In the genomic region with DNA sequence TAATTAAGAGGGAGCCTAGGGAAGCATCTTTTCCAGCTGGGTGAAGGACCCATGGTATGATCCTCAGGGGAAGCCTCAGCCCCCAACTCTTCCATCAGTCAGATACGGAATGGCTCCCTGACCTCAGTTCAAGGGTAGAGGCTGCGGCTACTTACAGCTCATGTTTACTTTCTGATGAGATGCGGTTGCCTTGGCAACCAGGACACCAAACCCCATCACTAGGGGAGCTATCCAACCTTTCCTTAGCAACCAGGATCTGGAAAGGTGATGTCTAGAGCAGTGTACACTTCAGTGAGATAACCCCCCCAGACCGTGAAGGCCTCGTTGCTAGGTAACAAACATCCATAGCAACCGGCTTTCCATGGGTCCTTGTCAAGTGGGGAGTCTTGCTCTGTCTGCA, we compare ENCODE assay signal across 8 mouse cellular contexts. TPM values are rescaled to one million over a fixed set of nuclear protein-coding genes. Genes with fewer than 3 reads are reported as not detected.
DNase-seq lines count a peak whose midpoint lies in the region; ATAC-seq and TF ChIP-seq lines count a peak whose summit lies in the region.

No protein-coding gene starts in this region.

- no peak for ATAC-seq in granulocyte monocyte progenitor cell, adult 5-6 weeks (replicated peaks; ENCODE audit: poor library complexity, severe bottlenecking)
- no peak for ATAC-seq in lung, postnatal 0 days

- H3K4me3 ChIP-seq in heart, embryonic 10.5 days: 0 out of 2 replicates have a peak overlapping the region, but pooled peaks have one; percentile 4
- peak overlapping the region; percentile 76; the same call in 1 of the 2 replicates for H3K4me3 ChIP-seq in embryonic facial prominence, embryonic 10.5 days
- peak overlapping the region; percentile 81; the same call in 1 of the 2 replicates for H3K4me3 ChIP-seq in limb, embryonic 10.5 days
- H3K4me3 ChIP-seq in lung, postnatal 0 days (ENCODE audit: low read depth, low read length): no peak overlapping the region

- peaks cover 53% of the 10 kb centered on the region for H3K4me1 ChIP-seq in heart, embryonic 10.5 days
- peaks cover 68% of the 10 kb centered on the region for H3K4me1 ChIP-seq in embryonic facial prominence, embryonic 10.5 days
- peaks cover 54% of the 10 kb centered on the region for H3K4me1 ChIP-seq in limb, embryonic 10.5 days
- peaks cover 28% of the 10 kb centered on the region for H3K4me1 ChIP-seq in lung, postnatal 0 days (ENCODE audit: insufficient read depth, low read depth, low read length)

- peaks cover 42% of the 10 kb centered on the region for H3K36me3 ChIP-seq in heart, embryonic 10.5 days
- peaks cover 49% of the 10 kb centered on the region for H3K36me3 ChIP-seq in embryonic facial prominence, embryonic 10.5 days (replicated peaks)
- H3K36me3 ChIP-seq in limb, embryonic 10.5 days: peaks cover 43% of the 10 kb centered on the region
- H3K36me3 ChIP-seq in lung, postnatal 0 days (ENCODE audit: insufficient read depth, low read length): peaks cover 17% of the 10 kb centered on the region

- DNase-seq in heart, embryonic 10.5 days (ENCODE audit: low spot score): no peak
- DNase-seq in heart, postnatal 25 days (ENCODE audit: low spot score): no peak
- peak; percentile 85 for DNase-seq in ES-CJ7 (ENCODE audit: low read depth, low spot score)
- peak; percentile 59 for DNase-seq in embryonic facial prominence, embryonic 10.5 days (ENCODE audit: low spot score)
- no peak for DNase-seq in limb, embryonic 10.5 days (ENCODE audit: low spot score)
- no peak for DNase-seq in left cerebral cortex, postnatal 10 days (ENCODE audit: extremely low spot score in 1 of 2, low spot score in 2 of 2)
- DNase-seq in lung, postnatal 0 days (ENCODE audit: low spot score): no peak

- H3K4me2 ChIP-seq in lung, postnatal 0 days (replicated peaks; ENCODE audit: low read depth, low read length): no peak overlapping the region

- H3K27me3 ChIP-seq in heart, embryonic 10.5 days (ENCODE audit: insufficient read depth, poor library complexity, severe bottlenecking): no peaks in the 10 kb centered on the region
- no peaks in the 10 kb centered on the region for H3K27me3 ChIP-seq in embryonic facial prominence, embryonic 10.5 days (replicated peaks; ENCODE audit: low read depth, poor library complexity, severe bottlenecking)
- H3K27me3 ChIP-seq in limb, embryonic 10.5 days (ENCODE audit: low read depth, poor library complexity, severe bottlenecking): no peaks in the 10 kb centered on the region
- H3K27me3 ChIP-seq in lung, postnatal 0 days (replicated peaks; ENCODE audit: insufficient read depth, low read length): no peaks in the 10 kb centered on the region

- H3K9ac ChIP-seq in lung, postnatal 0 days (replicated peaks; ENCODE audit: low read depth): no peak overlapping the region

- 40% methylated on average over 6 of the region's 6 CpGs for WGBS in heart, embryonic 10.5 days
- WGBS in embryonic facial prominence, embryonic 10.5 days: 58% methylated on average over 6 of the region's 6 CpGs
- 62% methylated on average over 6 of the region's 6 CpGs for WGBS in limb, embryonic 10.5 days
- 29% methylated on average over 6 of the region's 6 CpGs for WGBS in lung, postnatal 0 days

- no peak overlapping the region for H3K27ac ChIP-seq in heart, embryonic 10.5 days
- peak overlapping the region; percentile 89; the same call in 1 of the 2 replicates for H3K27ac ChIP-seq in embryonic facial prominence, embryonic 10.5 days (replicated peaks)
- 0 out of 2 replicates have a peak overlapping the region, but pooled peaks have one; percentile 90 for H3K27ac ChIP-seq in limb, embryonic 10.5 days
- H3K27ac ChIP-seq in lung, postnatal 0 days (ENCODE audit: low read length): no peak overlapping the region

- no peaks in the 10 kb centered on the region for H3K9me3 ChIP-seq in heart, embryonic 10.5 days
- no peaks in the 10 kb centered on the region for H3K9me3 ChIP-seq in embryonic facial prominence, embryonic 10.5 days
- no peaks in the 10 kb centered on the region for H3K9me3 ChIP-seq in limb, embryonic 10.5 days (replicated peaks)
- no peaks in the 10 kb centered on the region for H3K9me3 ChIP-seq in lung, postnatal 0 days (ENCODE audit: low read length)

- no peak for TF ChIP-seq CTCF in lung, postnatal 0 days (IDR thresholded peaks at IDR 0.05)

- intact Hi-C loops in heart, postnatal 25 days (cut with DNase I): no loop called here
- intact Hi-C loops in left cerebral cortex, postnatal 10 days (cut with DNase I): no loop called here

- no peak for TF ChIP-seq EP300 in lung, postnatal 0 days (IDR thresholded peaks at IDR 0.05)

RNA-seq across cellular contexts. Expression of a gene that starts 4.1 kb away (rescaled TPM):
- 2.7 and 3.2 TPM in 2 replicates for polyA plus RNA-seq in heart, embryonic 10.5 days (2016; fragmentation: Nextera tagmentation; extraction: Ambion mirVana)
- 100 to 1,000 TPM in 1 of 2 experiments, 10 to 100 TPM in 1; 13.6 to 153 TPM for total RNA-seq in heart, postnatal 25 days (2021)
- 3.6 and 4.3 TPM in 2 replicates for polyA plus RNA-seq in embryonic facial prominence, embryonic 10.5 days (2016; fragmentation: Nextera tagmentation; extraction: Ambion mirVana)
- polyA plus RNA-seq in limb, embryonic 10.5 days (2016; fragmentation: Nextera tagmentation; extraction: Ambion mirVana): 3.7 and 4.7 TPM in 2 replicates
- 1.7 and 3.1 TPM in 2 replicates for total RNA-seq in granulocyte monocyte progenitor cell, adult 5-6 weeks (2014; fragmentation: Nextera tagmentation)
- total RNA-seq in granulocyte monocyte progenitor cell, adult 5-6 weeks (2017): 4.0 and 6.3 TPM in 2 replicates
- total RNA-seq in left cerebral cortex, postnatal 10 days (2021): 10 to 100 TPM; 40.9 to 51.0 TPM
- polyA plus RNA-seq in lung, postnatal 0 days (2015; fragmentation: Nextera tagmentation; extraction: Ambion mirVana): 6.8 and 9.4 TPM in 2 replicates

RNA-seq across cellular contexts. Expression of a gene that starts 6.2 kb away (rescaled TPM):
- 860 and 1,046 TPM in 2 replicates for polyA plus RNA-seq in heart, embryonic 10.5 days (2016; fragmentation: Nextera tagmentation; extraction: Ambion mirVana)
- total RNA-seq in heart, postnatal 25 days (2021): 100 to 1,000 TPM; 507 to 553 TPM
- polyA plus RNA-seq in embryonic facial prominence, embryonic 10.5 days (2016; fragmentation: Nextera tagmentation; extraction: Ambion mirVana): 1,168 and 1,206 TPM in 2 replicates
- polyA plus RNA-seq in limb, embryonic 10.5 days (2016; fragmentation: Nextera tagmentation; extraction: Ambion mirVana): 1,218 and 1,459 TPM in 2 replicates
- 2,165 and 2,847 TPM in 2 replicates for total RNA-seq in granulocyte monocyte progenitor cell, adult 5-6 weeks (2014; fragmentation: Nextera tagmentation)
- 1,831 and 2,021 TPM in 2 replicates for total RNA-seq in granulocyte monocyte progenitor cell, adult 5-6 weeks (2017)
- total RNA-seq in left cerebral cortex, postnatal 10 days (2021): 100 to 1,000 TPM; 437 to 456 TPM
- polyA plus RNA-seq in lung, postnatal 0 days (2015; fragmentation: Nextera tagmentation; extraction: Ambion mirVana): 720 and 782 TPM in 2 replicates

RNA-seq across cellular contexts. Expression of a gene that starts 8.8 kb away (rescaled TPM):
- 24.7 and 29.3 TPM in 2 replicates for polyA plus RNA-seq in heart, embryonic 10.5 days (2016; fragmentation: Nextera tagmentation; extraction: Ambion mirVana)
- total RNA-seq in heart, postnatal 25 days (2021): 10 to 100 TPM; 15.8 to 16.7 TPM
- polyA plus RNA-seq in embryonic facial prominence, embryonic 10.5 days (2016; fragmentation: Nextera tagmentation; extraction: Ambion mirVana): 41.5 and 42.1 TPM in 2 replicates
- 45.5 and 49.3 TPM in 2 replicates for polyA plus RNA-seq in limb, embryonic 10.5 days (2016; fragmentation: Nextera tagmentation; extraction: Ambion mirVana)
- 14.9 and 26.4 TPM in 2 replicates for total RNA-seq in granulocyte monocyte progenitor cell, adult 5-6 weeks (2014; fragmentation: Nextera tagmentation)
- 10.0 and 10.6 TPM in 2 replicates for total RNA-seq in granulocyte monocyte progenitor cell, adult 5-6 weeks (2017)
- total RNA-seq in left cerebral cortex, postnatal 10 days (2021): 10 to 100 TPM; 23.0 to 24.6 TPM
- 17.9 and 18.2 TPM in 2 replicates for polyA plus RNA-seq in lung, postnatal 0 days (2015; fragmentation: Nextera tagmentation; extraction: Ambion mirVana)

RNA-seq across cellular contexts. Expression of a gene that starts 9.4 kb away (rescaled TPM):
- 3.1 and 5.1 TPM in 2 replicates for polyA plus RNA-seq in heart, embryonic 10.5 days (2016; fragmentation: Nextera tagmentation; extraction: Ambion mirVana)
- total RNA-seq in heart, postnatal 25 days (2021): 1 to 10 TPM; 2.5 to 3.8 TPM
- 8.5 and 9.1 TPM in 2 replicates for polyA plus RNA-seq in embryonic facial prominence, embryonic 10.5 days (2016; fragmentation: Nextera tagmentation; extraction: Ambion mirVana)
- polyA plus RNA-seq in limb, embryonic 10.5 days (2016; fragmentation: Nextera tagmentation; extraction: Ambion mirVana): 2.2 and 4.9 TPM in 2 replicates
- total RNA-seq in granulocyte monocyte progenitor cell, adult 5-6 weeks (2014; fragmentation: Nextera tagmentation): not detected in 2 replicates
- total RNA-seq in granulocyte monocyte progenitor cell, adult 5-6 weeks (2017): 0.09 TPM in 1 of 2 replicates, not detected in the other
- 100 to 1,000 TPM; 152 to 154 TPM for total RNA-seq in left cerebral cortex, postnatal 10 days (2021)
- 1.5 and 2.4 TPM in 2 replicates for polyA plus RNA-seq in lung, postnatal 0 days (2015; fragmentation: Nextera tagmentation; extraction: Ambion mirVana)

RNA-seq across cellular contexts. Expression of a gene that starts 12.0 kb away (rescaled TPM):
- polyA plus RNA-seq in heart, embryonic 10.5 days (2016; fragmentation: Nextera tagmentation; extraction: Ambion mirVana): 0.76 and 1.2 TPM in 2 replicates
- under 1 TPM; 0.20 to 0.34 TPM for total RNA-seq in heart, postnatal 25 days (2021)
- 1.8 and 2.2 TPM in 2 replicates for polyA plus RNA-seq in embryonic facial prominence, embryonic 10.5 days (2016; fragmentation: Nextera tagmentation; extraction: Ambion mirVana)
- polyA plus RNA-seq in limb, embryonic 10.5 days (2016; fragmentation: Nextera tagmentation; extraction: Ambion mirVana): 2.1 and 2.4 TPM in 2 replicates
- total RNA-seq in granulocyte monocyte progenitor cell, adult 5-6 weeks (2014; fragmentation: Nextera tagmentation): 0.34 and 0.90 TPM in 2 replicates
- total RNA-seq in granulocyte monocyte progenitor cell, adult 5-6 weeks (2017): 0.39 and 0.77 TPM in 2 replicates
- under 1 TPM; 0.26 to 0.39 TPM for total RNA-seq in left cerebral cortex, postnatal 10 days (2021)
- 1.7 and 2.3 TPM in 2 replicates for polyA plus RNA-seq in lung, postnatal 0 days (2015; fragmentation: Nextera tagmentation; extraction: Ambion mirVana)

Comparison
In these comparisons a context has a peak if more than half of its experiments do, and no peak if none do; other contexts are left out.
1. DNase-seq: peak in ES-CJ7 (single experiment) and embryonic facial prominence, embryonic 10.5 days (single experiment); none in heart, embryonic 10.5 days (single experiment), heart, postnatal 25 days (single experiment), limb, embryonic 10.5 days (single experiment), left cerebral cortex, postnatal 10 days (0 of 2) and lung, postnatal 0 days (single experiment).
2. H3K27ac ChIP-seq: peak in embryonic facial prominence, embryonic 10.5 days (single experiment) and limb, embryonic 10.5 days (single experiment); none in heart, embryonic 10.5 days (single experiment) and lung, postnatal 0 days (single experiment).